Mouse (Mus musculus) stomach, embryonic 16.5 days (tissue): ENCODE data around the gene Lmln. TPM values are rescaled to one million over a fixed set of nuclear protein-coding genes. Genes with fewer than 3 reads are reported as not detected.
"Not testable (repeated sequence)": the region's sequence is repeated elsewhere in the genome, so short reads cannot be mapped to it uniquely, and the experiment has no call there.

Experiments
- ATAC-seq: fragments of 200-750 bp; cut with Nextera tagmentation; 2 replicates; pipeline ENCODE4 v1.8.0; 2017; ENCODE audit warnings: moderate number of reproducible peaks, moderate TSS enrichment; ENCODE audit not compliant: insufficient read depth, low FRiP score
- H3K27ac ChIP-seq: fragments of 300-500 bp; sonication (generic); 2 replicates; pipeline ENCODE4 v1.5.1; 2014; ENCODE audit warnings: low read length
- H3K27me3 ChIP-seq: fragments of 300-500 bp; sonication (generic); 2 replicates; pipeline ENCODE4 v1.6.1; 2014; ENCODE audit warnings: low read length, control low read depth, mixed read lengths; ENCODE audit not compliant: control insufficient read depth, insufficient read depth
- H3K36me3 ChIP-seq: fragments of 300-500 bp; sonication (generic); 2 replicates; pipeline ENCODE4 v1.6.1; 2014; ENCODE audit warnings: low read length; ENCODE audit not compliant: control insufficient read depth, insufficient read depth
- H3K4me1 ChIP-seq: fragments of 300-500 bp; sonication (generic); 2 replicates; pipeline ENCODE4 v1.6.1; 2014; ENCODE audit warnings: low read length, control low read depth, mixed read lengths; ENCODE audit not compliant: control insufficient read depth, insufficient read depth
- H3K4me2 ChIP-seq: fragments of 300-500 bp; sonication (generic); 2 replicates; pipeline ENCODE4 v1.6.1; 2014; ENCODE audit warnings: low read depth, low read length, mixed read lengths
- H3K4me3 ChIP-seq: fragments of 300-500 bp; sonication (generic); replicated peaks from 2 replicates; pipeline ENCODE4 v1.5.1; 2014; ENCODE audit warnings: mild to moderate bottlenecking, low read length
- H3K9ac ChIP-seq: fragments of 300-500 bp; sonication (generic); 2 replicates; pipeline ENCODE4 v1.6.1; 2014; ENCODE audit warnings: low read length
- H3K9me3 ChIP-seq: fragments of 300-500 bp; sonication (generic); replicated peaks from 2 replicates; pipeline ENCODE4 v1.6.1; 2016; ENCODE audit warnings: low read length, control low read depth; ENCODE audit not compliant: control insufficient read depth
- WGBS: fragments of 180-500 bp; shearing (Covaris S2); extraction: QIAGEN DNeasy Blood & Tissue Kit; methylation state at CpG from one replicate; pipeline ENCODE4 v1.1.7; 2014; 5-methylcytosine and 5-hydroxymethylcytosine counted together
- polyA plus RNA-seq: library from polyadenylated mRNA; unstranded; fragments of >200 nt; fragmentation: Nextera tagmentation; extraction: Ambion mirVana; gene quantifications from 2 replicates; pipeline ENCODE4 v1.2.1, GENCODE M21; 2015

The Lmln gene
- polyA plus RNA-seq, 1 experiment from 2014 or later, result 2.8 TPM

DNA sequence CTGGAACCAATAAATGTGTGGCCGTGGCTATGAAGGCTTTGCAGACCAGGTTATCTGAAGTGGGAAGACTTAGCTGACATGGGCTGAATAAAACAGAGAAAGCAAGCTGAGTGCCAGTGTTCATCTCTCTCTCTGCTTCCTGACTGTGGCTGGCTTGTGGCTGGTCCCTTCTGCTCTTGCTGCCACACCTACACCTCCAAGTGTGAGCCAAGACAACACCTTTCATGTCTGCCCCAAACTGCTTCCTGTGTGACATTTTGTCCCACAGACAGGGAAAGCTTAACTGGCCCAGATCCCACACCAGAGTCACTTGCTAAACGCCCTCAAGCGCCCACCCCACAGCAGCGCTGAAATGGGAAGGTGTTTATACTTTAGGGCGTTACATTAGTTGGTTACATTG, 9.2 kb upstream of the Lmln start:
- 66% methylated on average over 5 of the region's 5 CpGs for WGBS
- Histone ChIP-seq H3K27ac (no peak overlapping the region), H3K27me3 (no peaks in the 10 kb centered on the region), H3K9ac (no peak overlapping the region), H3K4me3 (no peak overlapping the region), H3K4me1 (peaks cover 7% of the 10 kb centered on the region), H3K36me3 (no peaks in the 10 kb centered on the region), H3K4me2 (no peak overlapping the region), H3K9me3 (no peaks in the 10 kb centered on the region)
- ATAC-seq, result no peak

- 83% methylated on average over 2 of the region's 2 CpGs for WGBS
- not testable (repeated sequence) for H3K27me3 ChIP-seq, H3K4me2 ChIP-seq, H3K27ac ChIP-seq, H3K4me1 ChIP-seq, H3K4me3 ChIP-seq, H3K9me3 ChIP-seq, ATAC-seq, H3K9ac ChIP-seq, H3K36me3 ChIP-seq
These were observed 7.4 kb upstream of the Lmln start for GRCm38 (mm10) chr16:33054927-33055326.

- Histone ChIP-seq H3K36me3 (peaks cover 5% of the 10 kb centered on the region; the same call in 1 of the 2 replicates), H3K4me2 (peak overlapping the region; percentile 78), H3K27ac (no peak overlapping the region), H3K4me3 (peak overlapping the region; percentile 100), H3K4me1 (peaks cover 7% of the 10 kb centered on the region), H3K9ac (peak overlapping the region; percentile 99), H3K9me3 (no peaks in the 10 kb centered on the region), H3K27me3 (no peaks in the 10 kb centered on the region)
- ATAC-seq, result peak; percentile 16; the same call in 1 of the 2 replicates
- 22% methylated on average over 10 of the region's 10 CpGs for WGBS
These were observed 6.7 kb upstream of the Lmln start for GRCm38 (mm10) chr16:33055655-33056054.

GRCm38 (mm10) chr16:33056095-33056785, 6.1 kb upstream of the Lmln start, which contains the start of the genes Iqcg and Rpl35a:
Iqcg (minus strand) TSS chr16:33056218.
Rpl35a (plus strand) TSS chr16:33056453.
- ATAC-seq, result peak; percentile 89
- H3K4me3 ChIP-seq, result peak within 1 kb of the TSS; percentile 100
- peak within 1 kb of the TSS; percentile 99 for H3K9ac ChIP-seq
- H3K27me3 ChIP-seq, result no peaks in the 10 kb centered on the region
- peaks cover 10% of the 10 kb centered on the region; the same call in 1 of the 2 replicates for H3K36me3 ChIP-seq
- H3K9me3 ChIP-seq, result no peaks in the 10 kb centered on the region
- peak within 1 kb of the TSS; percentile 79 for H3K4me2 ChIP-seq
- H3K27ac ChIP-seq, result peak within 1 kb of the TSS; percentile 88
- under 1% methylated on average over 47 of the region's 47 CpGs for WGBS
- peaks cover 7% of the 10 kb centered on the region for H3K4me1 ChIP-seq

- Histone ChIP-seq H3K4me1 (peaks cover 10% of the 10 kb centered on the region), H3K27ac (peak overlapping the region; percentile 88), H3K27me3 (no peaks in the 10 kb centered on the region), H3K4me3 (peak overlapping the region; percentile 100), H3K9ac (peak overlapping the region; percentile 99), H3K9me3 (no peaks in the 10 kb centered on the region), H3K4me2 (peak overlapping the region; percentile 79), H3K36me3 (peaks cover 10% of the 10 kb centered on the region; the same call in 1 of the 2 replicates)
- ATAC-seq, result peak; percentile 6; the same call in 1 of the 2 replicates
- WGBS, result 0% methylated on average over 24 of the region's 24 CpGs
These were observed 5.5 kb upstream of the Lmln start for GRCm38 (mm10) chr16:33056786-33057185.

DNA sequence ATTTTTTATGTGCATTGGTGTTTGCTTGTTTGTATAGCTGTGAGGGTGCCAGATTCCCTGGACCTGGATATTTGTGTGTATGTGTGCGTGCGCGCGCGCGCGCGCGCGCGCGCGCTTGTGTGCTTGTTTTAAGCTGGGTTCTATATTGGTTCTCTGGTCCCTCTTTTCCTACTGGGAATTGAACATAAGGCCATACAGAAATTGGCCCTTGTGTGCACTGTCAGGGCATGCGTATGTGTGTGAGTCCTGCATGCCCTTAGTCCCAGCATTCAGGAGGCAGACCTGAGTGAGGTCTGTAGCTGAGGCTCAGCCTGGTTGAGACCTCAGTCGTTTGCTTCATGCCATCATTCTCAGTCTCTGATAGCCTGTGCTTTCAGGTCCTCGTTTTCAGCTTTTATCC, 4.3 kb upstream of the Lmln start:
- H3K4me3 ChIP-seq, result peak overlapping the region; percentile 23
- no peaks in the 10 kb centered on the region for H3K27me3 ChIP-seq
- peaks cover 10% of the 10 kb centered on the region; the same call in 1 of the 2 replicates for H3K36me3 ChIP-seq
- H3K27ac ChIP-seq, result no peak overlapping the region
- H3K4me1 ChIP-seq, result peaks cover 12% of the 10 kb centered on the region
- H3K4me2 ChIP-seq, result peak overlapping the region; percentile 79
- no peaks in the 10 kb centered on the region for H3K9me3 ChIP-seq
- ATAC-seq, result no peak
- WGBS, result 85% methylated on average over 16 of the region's 16 CpGs
- peak overlapping the region; percentile 54 for H3K9ac ChIP-seq

DNA sequence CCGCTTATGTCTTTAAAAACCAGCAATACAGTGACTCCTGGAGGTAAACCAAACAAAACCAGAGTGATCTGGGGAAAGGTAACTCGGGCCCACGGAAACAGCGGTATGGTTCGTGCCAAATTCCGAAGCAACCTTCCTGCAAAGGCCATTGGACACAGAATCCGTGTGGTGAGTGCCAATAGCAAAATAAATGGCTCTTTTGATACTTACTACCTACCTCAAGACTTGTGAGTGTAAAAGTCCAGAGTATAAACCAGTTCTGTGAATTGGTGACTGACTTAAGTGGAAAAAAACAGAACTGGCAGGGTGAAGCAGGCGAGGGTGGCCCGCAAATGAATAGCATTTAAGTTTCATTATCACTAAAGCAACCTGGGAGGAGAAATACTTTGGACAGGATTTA, 3.7 kb upstream of the Lmln start:
- H3K9me3 ChIP-seq, H3K36me3 ChIP-seq, ATAC-seq, H3K27me3 ChIP-seq, H3K27ac ChIP-seq, H3K9ac ChIP-seq, H3K4me2 ChIP-seq, H3K4me3 ChIP-seq: not testable (repeated sequence)
- peaks cover 12% of the 10 kb centered on the region for H3K4me1 ChIP-seq
- 83% methylated on average over 9 of the region's 9 CpGs for WGBS

DNA sequence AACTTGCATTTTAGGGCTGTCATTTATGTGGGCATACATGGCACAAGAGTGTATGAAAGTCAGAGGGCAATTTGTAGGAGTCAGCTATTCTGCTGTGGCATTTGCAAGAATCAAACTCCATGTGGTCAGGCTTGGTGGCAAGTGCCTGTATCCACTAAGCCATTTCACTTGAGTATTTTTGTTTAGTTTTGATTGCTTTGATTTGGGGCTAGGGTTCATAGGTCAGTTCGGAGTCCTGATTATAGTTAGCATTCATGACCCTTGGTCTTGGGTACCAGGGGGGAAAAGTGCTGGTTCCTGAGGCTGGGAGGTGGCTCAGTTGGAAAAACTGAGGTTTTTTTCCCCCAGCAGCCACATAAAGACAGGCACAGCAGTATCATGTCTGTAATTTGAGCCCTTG, 2.9 kb upstream of the Lmln start:
- Histone ChIP-seq H3K27me3 (no peaks in the 10 kb centered on the region), H3K9ac (no peak overlapping the region), H3K4me2 (no peak overlapping the region), H3K9me3 (no peaks in the 10 kb centered on the region), H3K4me3 (no peak overlapping the region), H3K36me3 (peaks cover 10% of the 10 kb centered on the region; the same call in 1 of the 2 replicates), H3K27ac (no peak overlapping the region), H3K4me1 (peaks cover 12% of the 10 kb centered on the region)
- 82% methylated on average over 1 of the region's 1 CpGs for WGBS
- no peak for ATAC-seq

DNA sequence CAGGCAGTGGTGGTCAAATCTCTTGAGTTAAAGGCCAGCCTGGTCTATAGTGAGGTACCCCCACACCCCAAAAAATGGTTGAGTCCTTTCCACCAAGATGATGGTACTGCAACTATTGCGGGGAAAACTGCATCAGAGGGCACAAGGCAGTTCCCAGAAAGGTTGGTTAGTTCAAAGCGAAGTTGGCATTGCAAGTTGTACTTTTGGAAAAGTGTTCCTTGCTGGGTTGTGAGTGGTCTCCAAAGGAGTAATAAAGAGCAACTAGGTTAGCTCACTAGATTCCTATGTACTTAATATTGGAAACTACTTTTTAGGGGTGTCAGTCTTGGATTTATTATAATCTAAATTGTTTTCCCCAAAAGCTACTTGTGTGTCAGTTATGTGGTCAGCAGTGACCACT, 1.4 kb upstream of the Lmln start:
- no peak overlapping the region for H3K4me2 ChIP-seq
- H3K27ac ChIP-seq, result no peak overlapping the region
- ATAC-seq, result no peak
- no peaks in the 10 kb centered on the region for H3K9me3 ChIP-seq
- H3K9ac ChIP-seq, result no peak overlapping the region
- H3K36me3 ChIP-seq, result peaks cover 10% of the 10 kb centered on the region; the same call in 1 of the 2 replicates
- H3K4me3 ChIP-seq, result no peak overlapping the region
- no peaks in the 10 kb centered on the region for H3K27me3 ChIP-seq
- 79% methylated on average over 2 of the region's 2 CpGs for WGBS
- H3K4me1 ChIP-seq, result peaks cover 9% of the 10 kb centered on the region
